Mouse (Mus musculus) CD8-positive naive resting alpha-beta T cell, adult 2 months (primary cell): ENCODE results near the gene Hnrnpm.

Experiments used
- DNase-seq, 2 experiments: peaks; one replicate each; pipeline ENCODE4 v3.0.0; 2022; ENCODE audit warnings: low read depth in 2 of 2, low spot score in 2 of 2

The Hnrnpm gene

DNA sequence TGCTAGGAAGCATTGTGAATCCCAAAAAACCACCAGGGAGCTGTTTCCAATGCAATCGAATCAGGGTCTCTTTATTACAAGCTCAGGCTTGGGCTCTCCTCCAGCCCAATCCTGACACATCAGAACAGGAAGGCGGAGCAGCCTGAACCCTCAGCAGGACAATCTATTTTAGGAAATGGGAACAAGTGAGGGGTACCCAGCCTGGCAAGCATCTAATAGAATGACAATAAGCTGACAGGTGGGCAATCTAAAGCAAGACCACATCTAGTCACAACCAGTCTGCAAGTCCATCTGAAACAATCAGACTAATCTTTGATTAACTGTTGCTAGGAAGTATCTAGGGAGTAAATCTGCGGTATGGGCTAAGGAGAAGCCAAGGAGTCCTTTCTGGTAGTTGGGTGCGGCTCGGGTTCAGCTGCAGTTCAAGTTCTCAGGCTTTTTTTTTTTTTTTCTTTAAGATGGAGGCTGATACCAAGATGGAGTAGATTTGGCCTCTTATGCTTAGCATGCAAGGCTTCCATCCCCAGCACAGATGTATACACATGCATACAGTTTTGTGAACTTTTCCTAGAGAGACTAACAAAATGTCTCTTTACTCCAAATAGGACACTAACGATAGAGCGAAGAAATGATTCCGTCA is 86.7 kb downstream of the Hnrnpm start:
- DNase-seq: no peak

- DNase-seq: no peak
Measured at GRCm38 (mm10) chr17:33598506-33598905, 88.2 kb downstream of the Hnrnpm start.

GRCm38 (mm10) chr17:33597271-33597670 is 89.4 kb downstream of the Hnrnpm start:
- DNase-seq: no peak
